Mouse (Mus musculus): ENCODE data around the gene Rorb.

GRCm38 (mm10) chr19:19043138-19043537, 67.9 kb downstream of the Rorb start:
- TF ChIP-seq GATA1 (IDR thresholded peaks at IDR 0.05; ENCODE audit: low read length): no peak
- no peak for TF ChIP-seq TAL1 (IDR thresholded peaks at IDR 0.05; ENCODE audit: low read length)
